Mouse (Mus musculus) heart, embryonic 11.5 days (tissue): ENCODE results near the gene Paxx. TPM values are rescaled to one million over a fixed set of nuclear protein-coding genes. Genes with fewer than 3 reads are reported as not detected.

ENCODE experiments used
- ATAC-seq: fragments of 200-750 bp; cut with Nextera tagmentation; replicated peaks from 2 replicates; pipeline ENCODE4 v1.8.0; 2017; ENCODE audit warnings: moderate library complexity; ENCODE audit not compliant: insufficient number of reproducible peaks, low FRiP score, low TSS enrichment
- H3K27ac ChIP-seq: fragments of 300-500 bp; sonication (generic); 2 replicates; pipeline ENCODE4 v1.5.1; 2014; ENCODE audit warnings: mild to moderate bottlenecking, low read depth, low read length
- H3K27me3 ChIP-seq: fragments of 300-500 bp; sonication (generic); 2 replicates; pipeline ENCODE4 v1.6.1; 2014; ENCODE audit warnings: mild to moderate bottlenecking, low read length, mixed read lengths; ENCODE audit not compliant: control insufficient read depth, insufficient read depth
- H3K36me3 ChIP-seq: fragments of 300-500 bp; sonication (generic); 2 replicates; pipeline ENCODE4 v1.6.1; 2014; ENCODE audit warnings: mild to moderate bottlenecking, low read length, moderate library complexity, mixed read lengths; ENCODE audit not compliant: control insufficient read depth, insufficient read depth
- H3K4me1 ChIP-seq: fragments of 300-500 bp; sonication (generic); 2 replicates; pipeline ENCODE4 v1.6.1; 2014; ENCODE audit warnings: low read length; ENCODE audit not compliant: control insufficient read depth, insufficient read depth
- H3K4me2 ChIP-seq: fragments of 300-500 bp; sonication (generic); 2 replicates; pipeline ENCODE4 v1.6.1; 2014; ENCODE audit warnings: mild to moderate bottlenecking, moderate library complexity
- H3K4me3 ChIP-seq: fragments of 300-500 bp; sonication (generic); 2 replicates; pipeline ENCODE4 v1.5.1; 2014; ENCODE audit warnings: low read depth, low read length
- H3K9ac ChIP-seq: fragments of 300-500 bp; sonication (generic); 2 replicates; pipeline ENCODE4 v1.6.1; 2014; ENCODE audit warnings: mild to moderate bottlenecking, low read depth, low read length, moderate library complexity
- H3K9me3 ChIP-seq: fragments of 300-500 bp; sonication (generic); replicated peaks from 2 replicates; pipeline ENCODE4 v1.6.1; 2016; ENCODE audit warnings: low read length; ENCODE audit not compliant: control insufficient read depth
- WGBS: fragments of 180-500 bp; shearing (Covaris S2); extraction: QIAGEN DNeasy Blood & Tissue Kit; methylation state at CpG from one replicate; pipeline ENCODE4 v1.1.7; 2014; ENCODE audit not compliant: insufficient replicate concordance; 5-methylcytosine and 5-hydroxymethylcytosine counted together
- polyA plus RNA-seq: library from polyadenylated mRNA; unstranded; fragments of >200 nt; fragmentation: Nextera tagmentation; extraction: Ambion mirVana; gene quantifications from 2 replicates; pipeline ENCODE4 v1.2.1, GENCODE M21; 2014

Paxx gene
- polyA plus RNA-seq, 1 experiment from 2014 or later: 20.0 TPM

- Histone ChIP-seq H3K27me3 (peaks cover 55% of the 10 kb centered on the region), H3K4me1 (no peaks in the 10 kb centered on the region; the same call in 1 of the 2 replicates), H3K36me3 (no peaks in the 10 kb centered on the region), H3K9me3 (no peaks in the 10 kb centered on the region), H3K4me2 (peak within 1 kb of the TSS; percentile 91), H3K9ac (peak within 1 kb of the TSS; percentile 73), H3K4me3 (peak within 1 kb of the TSS; percentile 69), H3K27ac (no peak within 1 kb of the TSS)
- under 1% methylated on average over 83 of the region's 89 CpGs for WGBS
- peak; percentile 76 for ATAC-seq
Observed at GRCm38 (mm10) chr2:25428442-25429236, 32.3 kb downstream of the Paxx start, which contains the start of gene Abca2. Gene Abca2 (plus strand): TSS chr2:25428703.

- 80% methylated on average over 5 of the region's 5 CpGs for WGBS
- Histone ChIP-seq H3K27ac (no peak overlapping the region), H3K9ac (no peak overlapping the region), H3K36me3 (no peaks in the 10 kb centered on the region), H3K27me3 (peaks cover 66% of the 10 kb centered on the region), H3K4me2 (no peak overlapping the region), H3K4me1 (no peaks in the 10 kb centered on the region; the same call in 1 of the 2 replicates), H3K4me3 (no peak overlapping the region), H3K9me3 (no peaks in the 10 kb centered on the region)
- ATAC-seq: no peak
Observed at GRCm38 (mm10) chr2:25427256-25427655, 33.6 kb downstream of the Paxx start.

GRCm38 (mm10) chr2:25426721-25427191 lies 34.1 kb downstream of the Paxx start:
- H3K27ac ChIP-seq: no peak overlapping the region
- 27% methylated on average over 5 of the region's 5 CpGs for WGBS
- H3K27me3 ChIP-seq: peaks cover 66% of the 10 kb centered on the region
- no peak overlapping the region for H3K9ac ChIP-seq
- no peaks in the 10 kb centered on the region for H3K9me3 ChIP-seq
- H3K4me3 ChIP-seq: no peak overlapping the region
- H3K4me2 ChIP-seq: no peak overlapping the region
- no peak for ATAC-seq
- no peaks in the 10 kb centered on the region; the same call in 1 of the 2 replicates for H3K4me1 ChIP-seq
- H3K36me3 ChIP-seq: no peaks in the 10 kb centered on the region

- ATAC-seq: no peak
- H3K4me3 ChIP-seq: no peak overlapping the region
- H3K4me2 ChIP-seq: no peak overlapping the region
- no peaks in the 10 kb centered on the region for H3K36me3 ChIP-seq
- WGBS: 45% methylated on average over 27 of the region's 27 CpGs
- H3K27me3 ChIP-seq: peaks cover 59% of the 10 kb centered on the region
- no peak overlapping the region for H3K9ac ChIP-seq
- H3K9me3 ChIP-seq: no peaks in the 10 kb centered on the region
- H3K4me1 ChIP-seq: no peaks in the 10 kb centered on the region; the same call in 1 of the 2 replicates
- H3K27ac ChIP-seq: no peak overlapping the region
Observed at GRCm38 (mm10) chr2:25425481-25425880, 35.4 kb downstream of the Paxx start.

GRCm38 (mm10) chr2:25423626-25424025 lies 37.3 kb downstream of the Paxx start:
- no peak for ATAC-seq
- Histone ChIP-seq H3K9ac (no peak overlapping the region), H3K9me3 (no peaks in the 10 kb centered on the region), H3K4me3 (no peak overlapping the region), H3K27me3 (peaks cover 43% of the 10 kb centered on the region), H3K4me1 (no peaks in the 10 kb centered on the region; the same call in 1 of the 2 replicates), H3K4me2 (no peak overlapping the region), H3K36me3 (no peaks in the 10 kb centered on the region), H3K27ac (no peak overlapping the region)
- 21% methylated on average over 1 of the region's 1 CpGs for WGBS

GRCm38 (mm10) chr2:25422587-25423410 lies 38.1 kb downstream of the Paxx start, which contains the start of gene Fut7:
Gene Fut7 (plus strand): TSS chr2:25423267.
- ATAC-seq: no peak
- Histone ChIP-seq H3K4me3 (no peak within 1 kb of the TSS), H3K27me3 (peaks cover 43% of the 10 kb centered on the region), H3K9me3 (no peaks in the 10 kb centered on the region), H3K27ac (no peak within 1 kb of the TSS), H3K36me3 (no peaks in the 10 kb centered on the region), H3K9ac (no peak within 1 kb of the TSS), H3K4me2 (no peak within 1 kb of the TSS), H3K4me1 (no peaks in the 10 kb centered on the region)
- 48% methylated on average over 17 of the region's 17 CpGs for WGBS

- Histone ChIP-seq H3K27me3 (peaks cover 43% of the 10 kb centered on the region), H3K9ac (no peak overlapping the region), H3K36me3 (no peaks in the 10 kb centered on the region), H3K4me1 (no peaks in the 10 kb centered on the region), H3K4me3 (no peak overlapping the region), H3K9me3 (no peaks in the 10 kb centered on the region), H3K4me2 (no peak overlapping the region), H3K27ac (no peak overlapping the region)
- WGBS: 22% methylated on average over 3 of the region's 3 CpGs
- no peak for ATAC-seq
Observed at GRCm38 (mm10) chr2:25421896-25422295, 39.0 kb downstream of the Paxx start.

- Histone ChIP-seq H3K4me2 (no peak overlapping the region), H3K9me3 (no peaks in the 10 kb centered on the region), H3K27me3 (peaks cover 3% of the 10 kb centered on the region), H3K4me1 (no peaks in the 10 kb centered on the region), H3K9ac (no peak overlapping the region), H3K36me3 (no peaks in the 10 kb centered on the region), H3K27ac (no peak overlapping the region), H3K4me3 (no peak overlapping the region)
- ATAC-seq: no peak
- WGBS: 32% methylated on average over 3 of the region's 3 CpGs
Observed at GRCm38 (mm10) chr2:25417426-25417825, 43.5 kb downstream of the Paxx start.
